Mouse (Mus musculus): ENCODE measurements around the gene Leap2. TPM values are rescaled to one million over a fixed set of nuclear protein-coding genes. Genes with fewer than 3 reads are reported as not detected.

Gene Leap2
- total RNA-seq (2021): not detected

DNA sequence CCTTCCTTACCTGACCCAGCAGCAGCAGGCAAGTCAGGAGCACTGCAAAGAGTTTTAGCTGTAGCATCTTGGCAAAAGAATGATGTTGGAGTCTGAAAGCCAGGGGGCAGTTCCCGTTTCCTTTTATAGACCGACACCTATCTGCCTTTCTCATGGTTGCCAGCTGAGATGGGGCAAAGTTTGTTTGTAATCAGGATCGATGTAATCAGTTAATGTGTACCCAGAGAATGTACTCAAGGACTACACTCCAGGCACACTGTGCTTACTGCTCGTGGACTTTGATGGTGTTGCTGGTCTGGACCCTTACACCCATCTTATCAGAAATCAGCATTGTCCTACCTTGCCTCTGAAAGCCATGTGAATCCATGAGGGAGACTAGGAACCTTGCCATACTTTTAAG is at the start of gene Leap2:
Leap2 (minus strand) TSS at position 135 of the 400 bp plus-strand sequence.
- intact Hi-C loops (cut with DNase I): no loop called here
- DNase-seq (ENCODE audit: extremely low spot score in 1 of 2, low spot score in 2 of 2): no peak

DNA sequence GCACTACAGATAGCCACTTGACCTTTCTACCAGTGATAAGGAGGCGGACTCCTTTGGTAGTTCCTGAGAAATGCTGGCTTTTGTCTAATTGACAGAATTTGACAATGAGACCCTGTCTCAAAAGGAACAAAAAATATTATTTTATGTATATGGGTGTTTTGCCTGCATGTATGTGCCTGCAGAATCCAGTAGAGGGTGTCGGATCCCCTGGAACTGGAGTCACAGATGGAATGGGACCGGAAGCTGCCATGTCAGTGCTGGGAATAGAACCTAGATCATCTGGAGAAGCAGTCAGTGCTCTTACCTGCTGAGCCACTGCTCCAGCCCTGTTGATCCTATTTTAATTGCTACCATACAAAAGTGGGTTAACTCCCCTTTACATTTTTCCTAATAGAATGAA is 49.7 kb upstream of the Leap2 start:
- intact Hi-C loops (cut with DNase I): loop anchor here (5.0 kb wide), 2 partner anchors 95 to 265 kb away; partner anchors contain the start of gene Kif3a

DNA sequence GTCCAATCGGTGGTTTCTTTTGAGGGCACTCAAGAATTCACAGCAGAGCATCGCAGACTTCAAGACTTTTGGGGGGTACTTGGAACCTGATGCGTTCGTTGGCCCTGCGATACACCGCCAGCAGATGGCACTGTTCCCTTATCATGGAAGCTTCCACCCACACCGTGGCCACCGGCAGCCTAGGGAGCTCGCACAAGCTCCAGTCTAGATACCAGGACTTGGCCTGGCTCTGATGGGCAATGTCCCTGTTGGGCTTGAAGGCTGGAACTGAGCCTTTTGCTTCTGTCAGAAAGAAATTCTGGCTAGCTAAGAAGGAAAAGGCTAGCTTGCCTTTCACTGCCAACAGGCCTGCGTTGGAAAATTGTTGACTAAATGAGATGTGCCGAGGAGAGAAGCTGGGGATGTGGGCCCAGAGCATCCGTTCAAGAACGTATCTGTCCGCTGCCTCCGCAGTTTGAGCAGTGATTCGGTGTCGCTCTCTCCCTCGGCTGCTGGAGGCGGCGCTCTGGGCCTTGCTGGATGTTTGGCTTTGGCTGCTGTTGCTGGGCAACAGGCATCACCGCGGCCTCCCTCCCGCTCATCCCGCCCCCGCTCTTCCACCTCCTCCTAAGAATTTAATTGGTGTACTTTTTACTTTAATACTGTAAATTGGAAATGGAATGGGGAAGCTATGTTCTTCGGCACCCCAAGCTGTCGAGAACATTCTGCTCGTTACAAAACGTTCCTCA is 47.2 kb upstream of the Leap2 start, which contains the start of gene Gm9837:
Gm9837 (minus strand) TSS at position 512 of the 728 bp plus-strand sequence.
- DNase-seq (ENCODE audit: extremely low spot score in 1 of 2, low spot score in 2 of 2): peak; percentile 91 to 93
- intact Hi-C loops (cut with DNase I): loop anchor here (5.0 kb wide), 2 partner anchors 97 to 267 kb away; partner anchors contain the start of gene Kif3a

More for the DNA sequence above, 49.7 kb upstream of the Leap2 start:
- no peak for DNase-seq (ENCODE audit: extremely low spot score in 1 of 2, low spot score in 2 of 2)

DNA sequence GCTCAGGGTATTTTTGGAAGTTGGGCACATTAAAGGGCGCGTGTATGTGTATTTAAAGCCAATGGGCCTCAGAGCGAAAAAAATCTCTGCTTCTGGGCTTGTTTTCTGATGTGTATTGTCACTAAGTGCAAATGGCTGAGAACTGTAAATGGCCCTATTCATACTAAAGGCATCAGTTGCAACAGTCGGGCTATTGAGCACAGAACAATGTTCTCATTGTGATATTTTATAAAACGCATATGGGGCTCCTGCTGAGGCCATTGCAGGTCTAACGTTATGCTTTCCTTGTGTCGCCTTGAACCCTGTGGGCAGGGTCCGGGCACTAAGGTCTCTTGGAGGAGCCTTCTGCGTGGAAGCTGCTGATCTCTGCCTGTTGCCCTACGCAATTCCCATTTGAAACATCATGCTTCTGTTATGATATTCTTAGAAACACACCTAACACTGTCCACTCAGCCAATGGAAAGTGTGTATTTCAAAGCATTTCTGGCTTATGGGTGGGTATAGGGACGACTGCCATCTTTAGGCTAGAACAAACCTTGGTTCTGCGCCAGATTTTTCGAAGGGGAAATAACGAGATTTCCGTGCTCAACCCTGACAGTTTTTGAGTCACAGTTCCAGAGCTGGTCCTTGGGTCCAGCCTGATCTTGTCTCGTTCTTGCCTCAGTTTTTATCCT is 46.5 kb upstream of the Leap2 start:
- intact Hi-C loops (cut with DNase I): no loop called here
- peak in 1 of 2 experiments; percentile 72 for DNase-seq (ENCODE audit: extremely low spot score in 1 of 2, low spot score in 2 of 2)

DNA sequence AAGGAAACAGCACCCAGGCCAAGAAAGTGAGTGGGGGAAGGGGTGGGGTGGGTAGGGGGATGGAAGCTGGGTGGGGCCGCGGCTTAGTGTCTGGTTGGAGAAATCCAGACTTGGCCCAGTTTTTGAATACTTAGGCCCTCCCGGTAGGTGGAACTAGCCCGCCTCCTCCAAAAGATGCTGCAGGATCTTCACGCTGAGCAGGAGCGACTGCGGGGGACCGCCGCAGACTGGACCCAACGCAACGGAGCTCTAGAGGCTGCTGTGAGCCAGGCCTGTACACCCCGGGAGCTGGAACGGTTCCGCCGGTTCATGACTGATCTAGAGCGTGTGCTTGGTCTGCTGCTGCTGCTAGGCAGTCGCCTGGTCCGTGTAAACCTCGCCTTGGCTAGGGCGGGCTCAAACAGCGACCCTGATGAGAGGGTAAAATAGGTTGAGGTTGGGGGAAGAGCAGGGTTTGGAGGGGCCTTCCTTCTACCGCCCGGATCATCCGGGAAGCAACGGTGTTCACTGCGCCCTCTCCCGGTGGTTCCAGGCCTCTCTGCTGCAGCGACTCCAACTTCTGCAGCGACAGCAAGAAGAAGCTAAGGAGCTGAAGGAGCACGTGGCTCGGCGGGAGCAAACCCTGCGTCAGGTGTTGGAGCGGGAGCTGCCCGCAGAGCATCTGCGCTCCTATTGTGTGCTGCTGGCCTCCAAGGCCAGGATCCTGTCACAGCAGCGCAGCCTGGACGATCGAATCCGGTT is 43.4 kb upstream of the Leap2 start:
- intact Hi-C loops (cut with DNase I): no loop called here

DNA sequence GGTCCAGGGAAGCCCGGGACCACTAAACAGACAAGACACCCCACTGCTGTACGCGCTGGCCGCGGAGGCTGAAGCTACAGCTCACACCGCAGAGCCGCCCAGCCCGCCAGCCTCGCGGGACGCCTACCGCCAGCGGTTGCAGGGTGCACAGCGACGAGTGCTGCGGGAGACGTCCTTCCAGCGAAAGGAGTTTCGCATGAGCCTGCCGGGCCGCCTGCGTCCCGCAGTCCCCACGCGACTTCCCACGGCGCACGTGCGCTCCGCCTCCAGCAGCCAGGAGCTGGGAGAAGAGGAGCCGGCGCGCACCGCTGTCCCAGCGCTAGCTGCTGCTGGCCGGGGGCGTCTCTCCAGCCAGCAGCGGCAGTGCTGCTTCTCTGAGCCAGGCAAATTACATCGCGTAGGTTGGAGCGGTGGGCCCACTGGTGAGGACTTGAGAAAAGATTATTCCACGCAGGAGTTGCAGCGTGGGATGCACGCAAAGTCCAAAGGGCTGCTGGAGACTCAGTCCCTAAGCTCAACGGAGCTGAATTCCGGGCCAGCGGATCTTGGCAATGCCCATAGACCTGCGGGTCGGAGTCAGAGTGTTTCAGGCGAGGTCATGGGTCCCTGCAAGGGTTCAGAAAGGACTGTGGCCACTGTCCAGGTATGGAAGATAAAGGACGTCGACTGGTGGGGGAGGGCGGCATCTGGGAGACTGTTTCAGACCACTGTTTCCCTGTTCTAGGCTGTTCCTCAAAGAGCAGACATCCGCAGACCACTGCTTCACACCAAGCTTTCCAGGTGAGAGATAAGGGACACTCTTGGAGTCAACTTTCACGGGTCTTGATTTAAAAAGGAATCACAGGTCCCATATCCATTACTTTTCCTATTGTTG is 40.8 kb upstream of the Leap2 start:
- DNase-seq (ENCODE audit: extremely low spot score in 1 of 2, low spot score in 2 of 2): peak; percentile 44 to 62
- intact Hi-C loops (cut with DNase I): no loop called here

More for the DNA sequence above, 43.4 kb upstream of the Leap2 start:
- peak; percentile 78 to 90 for DNase-seq (ENCODE audit: extremely low spot score in 1 of 2, low spot score in 2 of 2)

DNA sequence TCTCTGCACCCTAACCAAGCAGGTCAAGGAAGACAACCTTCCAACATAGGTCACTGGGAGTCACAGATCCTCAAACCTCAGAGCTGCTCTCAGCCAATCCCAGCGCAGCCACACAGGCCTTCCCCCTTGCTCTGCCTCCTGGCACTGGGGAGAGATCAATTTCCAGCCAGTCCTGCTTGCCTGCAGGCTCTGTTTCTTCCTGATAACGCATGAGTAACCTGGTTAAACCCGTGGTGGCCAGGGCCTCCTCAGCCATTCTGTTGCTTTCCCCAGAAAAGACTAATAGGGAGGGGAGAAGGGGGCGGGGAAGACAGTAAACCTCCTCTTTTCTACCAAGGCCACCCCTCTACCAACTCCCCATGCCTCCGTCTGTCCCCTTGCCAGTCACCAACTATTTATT is 38.8 kb upstream of the Leap2 start:
- intact Hi-C loops (cut with DNase I): no loop called here

DNA sequence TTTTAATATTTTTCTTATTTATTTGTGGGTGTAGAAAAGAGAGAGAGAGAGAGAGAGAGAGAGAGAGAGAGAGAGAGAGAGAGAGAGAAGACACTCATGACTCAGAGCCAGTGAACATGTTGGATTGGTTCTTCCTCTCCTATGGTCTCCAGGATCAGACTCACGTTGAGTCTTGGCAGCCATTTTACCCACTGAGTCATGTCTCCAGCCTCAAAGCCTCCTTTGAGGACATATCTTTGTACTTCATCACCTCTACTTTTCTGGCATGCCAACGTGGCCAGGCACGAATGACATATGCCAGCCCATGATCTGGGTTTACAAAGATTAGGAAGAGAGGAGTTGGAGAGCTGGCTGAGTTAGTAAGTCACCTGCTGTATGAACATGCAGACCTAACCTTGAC is 37.2 kb upstream of the Leap2 start:
- intact Hi-C loops (cut with DNase I): no loop called here
- DNase-seq (ENCODE audit: extremely low spot score in 1 of 2, low spot score in 2 of 2): no peak

More for the DNA sequence above, 38.8 kb upstream of the Leap2 start:
- DNase-seq (ENCODE audit: extremely low spot score in 1 of 2, low spot score in 2 of 2): no peak

DNA sequence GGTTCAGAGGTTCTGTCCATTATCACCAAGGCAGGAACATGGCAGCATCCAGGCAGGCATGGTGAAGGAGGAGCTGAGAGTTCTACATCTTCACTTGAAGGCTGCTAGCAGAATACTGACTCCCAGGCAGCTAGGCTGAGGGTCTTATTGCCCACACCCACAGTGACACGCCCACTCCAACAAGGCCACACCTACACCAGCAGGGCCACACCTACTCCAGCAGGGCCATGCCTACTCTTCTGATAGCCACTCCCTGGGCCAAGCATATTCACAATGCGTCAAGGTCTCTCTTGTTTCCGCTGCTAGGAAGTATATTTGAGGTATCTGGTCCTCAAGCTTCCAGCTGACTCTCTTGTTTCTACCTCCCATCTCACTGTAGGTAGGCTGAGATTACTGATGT is 36.0 kb upstream of the Leap2 start:
- intact Hi-C loops (cut with DNase I): no loop called here
- no peak for DNase-seq (ENCODE audit: extremely low spot score in 1 of 2, low spot score in 2 of 2)

DNA sequence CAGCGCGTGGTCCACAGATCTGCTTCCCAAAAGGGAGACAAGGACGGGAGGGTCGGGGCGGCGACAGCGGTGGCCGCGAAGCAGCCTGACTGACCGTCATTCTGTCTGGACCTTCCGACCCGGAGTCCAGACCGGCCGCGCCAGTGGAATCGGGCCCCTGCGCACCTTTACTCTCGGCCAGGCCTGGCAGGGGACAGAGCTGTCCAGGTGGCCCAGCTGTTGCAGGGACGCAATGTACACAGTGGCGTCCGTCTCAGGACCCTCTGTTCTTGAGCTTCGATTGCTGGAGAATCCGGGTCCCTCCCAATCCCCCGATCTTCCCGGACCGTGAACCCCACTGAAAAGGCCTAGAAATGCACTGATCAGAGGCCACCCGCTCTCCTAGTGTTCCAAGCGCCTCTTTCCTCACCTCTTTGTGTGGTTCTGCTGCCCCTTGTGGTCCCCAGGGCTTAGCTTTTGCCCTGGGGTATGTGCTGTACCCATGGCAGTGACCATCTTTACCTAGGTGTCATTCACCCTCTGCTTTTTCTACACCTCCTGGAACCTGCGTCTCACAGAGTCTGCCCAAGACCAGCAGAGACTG is 34.5 kb upstream of the Leap2 start:
- intact Hi-C loops (cut with DNase I): no loop called here
- peak in 1 of 2 experiments; percentile 25 for DNase-seq (ENCODE audit: extremely low spot score in 1 of 2, low spot score in 2 of 2)

DNA sequence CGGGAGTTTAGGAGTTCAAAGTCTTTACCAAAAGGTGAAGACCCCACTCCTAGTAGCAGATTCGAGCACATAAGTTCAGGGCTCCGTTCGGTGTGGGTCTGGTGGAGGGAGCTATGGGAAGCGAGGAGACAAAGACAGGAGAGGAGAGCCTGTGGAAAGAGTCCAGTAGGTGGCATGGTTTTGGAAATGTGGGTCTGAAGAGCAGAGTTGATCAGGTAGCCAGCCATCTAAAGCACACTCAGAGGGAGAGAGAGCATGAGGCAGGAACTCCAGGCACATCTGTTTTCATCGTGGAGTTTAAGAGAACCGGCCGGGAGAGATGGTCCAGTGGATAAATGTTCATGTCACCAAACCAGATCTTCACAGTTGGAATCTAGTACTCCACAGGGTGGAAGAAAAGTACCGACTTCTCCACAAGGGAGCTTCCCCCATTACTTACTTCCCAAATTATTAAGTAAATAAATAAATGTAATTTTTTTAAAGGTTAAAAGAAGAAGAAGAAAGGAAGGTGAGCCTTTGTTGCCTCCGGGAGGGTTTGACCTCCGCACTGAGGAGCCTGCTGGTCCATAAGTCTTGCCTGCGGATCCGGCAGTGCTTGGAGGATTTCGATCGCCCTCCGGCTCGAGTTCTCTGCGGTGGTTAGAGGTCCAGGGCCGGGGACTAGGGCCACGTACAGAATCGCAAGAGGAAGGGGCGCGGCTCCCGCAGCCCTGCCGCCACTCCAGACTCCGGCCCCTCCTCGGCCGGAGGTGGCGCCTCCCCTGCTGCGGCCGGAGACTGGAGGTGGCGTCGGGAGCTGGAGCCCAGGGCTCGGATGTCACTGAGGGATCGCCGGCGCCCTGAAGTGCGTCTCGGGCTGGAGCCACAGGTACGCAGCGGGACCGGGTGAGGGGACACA is 33.8 kb upstream of the Leap2 start, which contains the start of the genes Gm10447 and Shroom1:
Gm10447 (minus strand) TSS at position 637 of the 898 bp plus-strand sequence.
Shroom1 (plus strand) TSS at position 732 of the 898 bp plus-strand sequence.
- peak in 1 of 2 experiments; percentile 82 for DNase-seq (ENCODE audit: extremely low spot score in 1 of 2, low spot score in 2 of 2)
- intact Hi-C loops (cut with DNase I): no loop called here

DNA sequence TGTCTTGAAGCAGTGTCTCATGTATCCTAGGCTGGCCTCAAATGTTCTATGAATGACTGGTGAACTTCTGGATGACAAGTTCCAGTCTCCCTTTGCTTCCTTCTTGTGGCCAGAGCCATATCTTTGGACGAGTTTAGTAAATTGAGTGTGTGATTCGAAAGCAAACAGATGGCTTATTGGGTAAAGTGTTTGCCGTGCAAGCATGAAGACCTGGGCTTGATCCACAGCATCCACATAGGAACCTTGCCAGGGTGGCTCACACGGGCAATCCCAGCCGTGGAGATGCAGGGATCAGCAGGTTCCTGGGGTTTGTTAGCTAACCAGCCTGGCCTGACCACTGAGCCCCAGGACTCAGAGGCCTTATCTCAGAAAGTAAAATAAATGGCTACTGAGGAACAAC is 30.1 kb upstream of the Leap2 start:
- peak in 1 of 2 experiments; percentile 12 for DNase-seq (ENCODE audit: extremely low spot score in 1 of 2, low spot score in 2 of 2)
- intact Hi-C loops (cut with DNase I): no loop called here

DNA sequence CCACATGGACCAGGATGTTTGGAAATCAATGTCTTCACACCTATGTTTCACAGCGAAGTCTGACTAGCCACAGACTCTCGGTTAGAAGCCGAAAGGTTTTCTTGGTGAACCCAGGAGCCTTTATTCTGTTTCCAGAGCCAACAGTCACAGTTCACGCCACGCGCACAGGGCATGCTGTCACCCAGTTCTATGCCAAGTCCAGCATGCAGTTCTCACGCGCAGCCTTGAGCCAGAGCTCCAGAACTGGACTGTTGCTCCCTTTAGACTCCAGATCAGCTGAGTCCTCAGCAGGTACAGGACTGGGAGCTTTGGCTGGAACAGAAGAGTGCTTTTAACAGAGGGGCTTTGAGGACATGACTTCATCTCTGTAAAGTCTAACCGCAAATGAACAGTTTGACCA is 29.4 kb upstream of the Leap2 start:
- intact Hi-C loops (cut with DNase I): no loop called here

DNA sequence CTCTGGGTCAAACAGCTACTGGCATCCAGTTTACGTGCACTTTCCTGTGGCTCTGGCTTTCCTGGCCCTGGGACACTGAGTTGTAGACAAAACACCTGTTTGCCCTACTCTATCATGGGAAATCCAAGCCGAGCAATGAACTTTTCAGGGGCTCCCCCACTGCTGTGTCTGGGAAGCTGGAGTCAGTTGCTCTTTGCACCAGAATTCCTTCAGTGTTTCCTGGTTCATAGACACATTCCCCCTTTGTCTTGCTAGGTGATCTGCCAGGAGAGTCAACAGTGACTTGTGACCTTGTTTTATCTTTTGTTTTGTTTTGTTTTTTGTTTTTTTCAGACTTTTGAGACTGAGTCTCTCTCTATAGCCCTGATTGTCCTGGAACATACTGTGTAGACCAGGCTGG is 28.4 kb upstream of the Leap2 start:
- intact Hi-C loops (cut with DNase I): no loop called here
- DNase-seq (ENCODE audit: extremely low spot score in 1 of 2, low spot score in 2 of 2): peak in 1 of 2 experiments; percentile 10

More for the DNA sequence above, 29.4 kb upstream of the Leap2 start:
- DNase-seq (ENCODE audit: extremely low spot score in 1 of 2, low spot score in 2 of 2): peak in 1 of 2 experiments; percentile 10

DNA sequence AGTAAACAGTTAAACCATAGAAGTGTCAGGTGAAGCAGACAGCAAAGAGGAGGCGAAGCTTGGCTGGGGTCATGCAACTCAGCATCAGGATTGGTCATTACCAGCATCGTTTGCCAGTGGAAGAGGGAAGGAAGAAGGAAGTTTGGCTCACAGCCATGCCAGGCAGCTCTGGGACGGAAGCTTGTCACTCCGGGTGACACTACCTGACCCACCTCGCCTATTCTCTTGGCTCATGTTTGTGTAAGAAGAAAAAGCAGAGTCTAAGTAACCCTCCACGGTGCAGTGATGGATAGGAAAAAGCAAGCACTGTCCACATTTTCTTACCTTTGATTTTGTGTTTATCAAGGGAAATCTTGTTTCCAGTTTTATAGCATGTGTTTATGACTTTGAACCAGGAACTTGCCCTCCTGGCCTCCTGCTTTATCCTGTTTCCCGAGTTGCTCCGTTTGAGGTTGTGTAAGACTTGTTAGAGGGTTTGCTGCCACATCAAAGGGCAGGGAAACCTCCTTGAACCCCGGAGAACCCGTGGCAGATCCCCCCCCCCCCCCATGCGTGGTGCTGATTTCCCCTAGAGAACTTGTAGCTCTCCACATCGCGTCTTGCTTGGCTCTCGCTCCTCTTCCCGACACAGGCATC is 27.2 kb upstream of the Leap2 start:
- DNase-seq (ENCODE audit: extremely low spot score in 1 of 2, low spot score in 2 of 2): peak in 1 of 2 experiments; percentile 36
- intact Hi-C loops (cut with DNase I): no loop called here

DNA sequence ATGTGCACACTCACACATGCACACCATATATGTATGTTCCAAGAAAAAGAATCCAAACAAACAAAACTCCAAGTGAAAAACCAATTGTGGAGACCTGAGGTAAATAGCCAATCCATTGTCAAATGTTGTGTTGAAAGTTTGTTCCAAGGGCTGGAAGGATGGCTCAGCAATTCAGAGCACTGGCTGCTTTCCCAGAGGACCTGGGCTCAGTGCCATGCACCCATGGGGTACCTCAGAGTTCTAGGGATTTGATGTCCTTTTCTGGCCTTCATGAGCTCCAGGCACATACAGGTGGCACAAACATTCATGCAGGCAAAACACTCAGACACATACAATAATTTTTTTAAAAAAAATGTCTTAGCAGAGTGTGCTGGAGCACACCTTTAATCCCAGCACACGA is 25.6 kb upstream of the Leap2 start:
- DNase-seq (ENCODE audit: extremely low spot score in 1 of 2, low spot score in 2 of 2): peak in 1 of 2 experiments; percentile 54
- intact Hi-C loops (cut with DNase I): loop anchor here (10.0 kb wide), 1 partner anchor 864 kb away; no protein-coding TSS in a partner anchor

All from left cerebral cortex, postnatal 10 days (tissue).